In the genomic region with DNA sequence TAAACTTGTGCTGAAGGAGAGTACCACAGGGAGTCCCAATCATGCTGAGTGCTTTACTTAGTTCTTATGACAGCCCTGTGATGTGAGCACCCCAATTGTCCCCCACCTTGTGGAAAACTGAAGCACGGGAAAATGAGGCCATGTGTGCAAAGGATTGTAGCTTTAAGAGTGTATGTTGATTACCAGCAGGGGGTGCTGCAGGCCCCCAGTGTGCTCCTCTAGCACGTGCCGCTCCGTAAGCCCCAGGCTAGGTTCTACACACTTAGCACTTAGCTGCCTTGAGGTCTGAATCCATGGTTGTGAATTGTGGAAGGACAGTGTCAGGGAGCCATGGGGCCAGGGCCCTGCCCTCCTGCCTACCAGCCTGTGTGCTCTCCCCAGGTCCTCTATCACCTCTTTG, we compare ENCODE assay signal across 13 mouse cellular contexts. TPM values are rescaled to one million over a fixed set of nuclear protein-coding genes. Genes with fewer than 3 reads are reported as not detected.
DNase-seq lines count a peak whose midpoint lies in the region; ATAC-seq and TF ChIP-seq lines count a peak whose summit lies in the region.
"Had no signal": no experiment of that assay in that cellular context is flagged by ENCODE, and none has a peak within 500 bp of the region (broad histone marks: within the 10 kb centered on the region; RNA-seq: fewer than 3 reads in every experiment).

No protein-coding gene starts in this region.

- WGBS in hindbrain, postnatal 0 days: 58% methylated on average over 4 of the region's 4 CpGs
- 59% methylated on average over 4 of the region's 4 CpGs for WGBS in hindbrain, embryonic 12.5 days
- 67% methylated on average over 4 of the region's 4 CpGs for WGBS in bone marrow, adult 2 months
- WGBS in stomach, postnatal 0 days: 64% methylated on average over 4 of the region's 4 CpGs

- no peak overlapping the region for H3K4me2 ChIP-seq in hindbrain, postnatal 0 days (ENCODE audit: low read depth, low read length)
- H3K4me2 ChIP-seq in hindbrain, embryonic 12.5 days (replicated peaks): no peak overlapping the region
- no peak overlapping the region for H3K4me2 ChIP-seq in stomach, postnatal 0 days (replicated peaks; ENCODE audit: low read depth)
- H3K4me2 ChIP-seq: heart, embryonic 15.5 days; lung, embryonic 15.5 days had no signal

- TF ChIP-seq POLR2A in bone marrow, adult 2 months (IDR thresholded peaks at IDR 0.05; ENCODE audit: borderline replicate concordance, control insufficient read depth, low read depth, low read length): no peak

- no peak overlapping the region for H3K9ac ChIP-seq in hindbrain, postnatal 0 days (replicated peaks; ENCODE audit: low read length)
- no peak overlapping the region for H3K9ac ChIP-seq in hindbrain, embryonic 12.5 days
- H3K9ac ChIP-seq in stomach, postnatal 0 days (ENCODE audit: low read length): no peak overlapping the region
- H3K9ac ChIP-seq: heart, embryonic 15.5 days; lung, embryonic 15.5 days had no signal

- H3K36me3 ChIP-seq in hindbrain, postnatal 0 days (ENCODE audit: insufficient read depth, low read length): no peaks in the 10 kb centered on the region; the same call in 1 of the 2 replicates
- H3K36me3 ChIP-seq in hindbrain, embryonic 12.5 days: peaks cover 34% of the 10 kb centered on the region; the same call in 1 of the 2 replicates
- H3K36me3 ChIP-seq in stomach, postnatal 0 days (ENCODE audit: control insufficient read depth, insufficient read depth, low read length): peaks cover 15% of the 10 kb centered on the region; the same call in 1 of the 2 replicates

- H3K27me3 ChIP-seq in hindbrain, postnatal 0 days (ENCODE audit: insufficient read depth, low read length): no peaks in the 10 kb centered on the region
- no peaks in the 10 kb centered on the region for H3K27me3 ChIP-seq in hindbrain, embryonic 12.5 days
- no peaks in the 10 kb centered on the region for H3K27me3 ChIP-seq in stomach, postnatal 0 days (ENCODE audit: control insufficient read depth, insufficient read depth, low read length)
- H3K27me3 ChIP-seq: heart, embryonic 15.5 days; lung, embryonic 15.5 days had no signal

- no peak for TF ChIP-seq EP300 in stomach, postnatal 0 days (optimal IDR thresholded peaks at IDR 0.05)

- DNase-seq in hindbrain, postnatal 0 days (ENCODE audit: low spot score): peak; percentile 40
- DNase-seq in thymus, postnatal 0 days (ENCODE audit: low spot score): peak; percentile 24
- DNase-seq in thymus, postnatal 36 days: no peak
- DNase-seq in stomach, postnatal 0 days (ENCODE audit: low spot score): no peak
- no peak for DNase-seq in left cerebral cortex, adult 9 months (ENCODE audit: low spot score in 2 of 2)
- DNase-seq: cerebellum, adult 11 months; kidney, adult 9 months; layer of hippocampus, postnatal 36 days had no signal

- H3K27ac ChIP-seq in hindbrain, postnatal 0 days: no peak overlapping the region
- H3K27ac ChIP-seq in hindbrain, embryonic 12.5 days: no peak overlapping the region
- no peak overlapping the region for H3K27ac ChIP-seq in bone marrow, adult 2 months (ENCODE audit: control insufficient read depth, insufficient read depth, low read depth, low read length, poor library complexity)
- no peak overlapping the region for H3K27ac ChIP-seq in stomach, postnatal 0 days (replicated peaks)
- H3K27ac ChIP-seq: heart, embryonic 15.5 days; lung, embryonic 15.5 days had no signal

- no peak overlapping the region for H3K4me3 ChIP-seq in hindbrain, postnatal 0 days (ENCODE audit: low read length)
- H3K4me3 ChIP-seq in hindbrain, embryonic 12.5 days: no peak overlapping the region
- no peak overlapping the region for H3K4me3 ChIP-seq in bone marrow, adult 2 months (replicated peaks; ENCODE audit: control insufficient read depth, low read depth, low read length)
- no peak overlapping the region for H3K4me3 ChIP-seq in stomach, postnatal 0 days (ENCODE audit: low read depth, low read length)
- H3K4me3 ChIP-seq: heart, embryonic 15.5 days; lung, embryonic 15.5 days had no signal

- peak; percentile 44; the same call in 1 of the 2 replicates for ATAC-seq in hindbrain, postnatal 0 days
- no peak for ATAC-seq in hindbrain, embryonic 12.5 days (ENCODE audit: low FRiP score)
- ATAC-seq in stomach, postnatal 0 days (ENCODE audit: low FRiP score, low TSS enrichment): no peak
- ATAC-seq in activated CD4-positive, CD25-positive, alpha-beta regulatory T cell, adult 4 months: no peak

- no peaks in the 10 kb centered on the region for H3K9me3 ChIP-seq in hindbrain, postnatal 0 days (ENCODE audit: low read length)
- H3K9me3 ChIP-seq in hindbrain, embryonic 12.5 days (replicated peaks): no peaks in the 10 kb centered on the region
- H3K9me3 ChIP-seq in stomach, postnatal 0 days (ENCODE audit: control insufficient read depth, low read length): no peaks in the 10 kb centered on the region
- H3K9me3 ChIP-seq: heart, embryonic 15.5 days; lung, embryonic 15.5 days had no signal

- TF ChIP-seq CTCF in hindbrain, postnatal 0 days (IDR thresholded peaks at IDR 0.05; ENCODE audit: low read depth): peak; percentile 51
- TF ChIP-seq CTCF in bone marrow, adult 2 months (IDR thresholded peaks at IDR 0.05; ENCODE audit: control insufficient read depth, insufficient read depth, low read length): peak; percentile 41
- peak; percentile 65 for TF ChIP-seq CTCF in stomach, postnatal 0 days (IDR thresholded peaks at IDR 0.05; ENCODE audit: low read depth)

- no peaks in the 10 kb centered on the region for H3K4me1 ChIP-seq in hindbrain, postnatal 0 days (ENCODE audit: insufficient read depth, low read length)
- H3K4me1 ChIP-seq in hindbrain, embryonic 12.5 days: no peaks in the 10 kb centered on the region
- H3K4me1 ChIP-seq in bone marrow, adult 2 months (ENCODE audit: control insufficient read depth, insufficient read depth, low read length): peaks cover 9% of the 10 kb centered on the region
- H3K4me1 ChIP-seq in stomach, postnatal 0 days (replicated peaks; ENCODE audit: control insufficient read depth, insufficient read depth): no peaks in the 10 kb centered on the region
- H3K4me1 ChIP-seq: lung, embryonic 15.5 days had no signal

RNA-seq across cellular contexts. Expression of gene Slc9a1, which starts 45.4 kb away (rescaled TPM):
- total RNA-seq in hindbrain, postnatal 0 days (2014; rRNA removed): 21.2 and 21.7 TPM in 2 replicates
- polyA plus RNA-seq in hindbrain, postnatal 0 days (2015; fragmentation: Nextera tagmentation; extraction: Ambion mirVana): 8.2 and 10.1 TPM in 2 replicates
- polyA plus RNA-seq in hindbrain, embryonic 12.5 days (2016; fragmentation: Nextera tagmentation; extraction: Ambion mirVana): 8.4 and 9.5 TPM in 2 replicates
- 5.2 and 6.2 TPM in 2 replicates for polyA plus RNA-seq in thymus, postnatal 0 days (2015; fragmentation: Nextera tagmentation; extraction: Ambion mirVana)
- polyA plus RNA-seq in bone marrow, adult 2 months (2011; ENCODE audit: insufficient read depth, insufficient read length, low replicate concordance, missing spikeins): 16.6 and 31.3 TPM in 2 replicates
- 6.0 and 7.1 TPM in 2 replicates for polyA plus RNA-seq in stomach, postnatal 0 days (2015; fragmentation: Nextera tagmentation; extraction: Ambion mirVana)
- polyA plus RNA-seq in activated CD4-positive, CD25-positive, alpha-beta regulatory T cell, adult 4 months (2017; shearing (Covaris generic)): 10 to 100 TPM; 10.4 to 11.3 TPM

Comparison
In these comparisons a context has a peak if more than half of its experiments do, and no peak if none do; other contexts are left out.
1. DNase-seq: peak in hindbrain, postnatal 0 days (single experiment) and thymus, postnatal 0 days (single experiment); none in thymus, postnatal 36 days (0 of 2), stomach, postnatal 0 days (single experiment) and left cerebral cortex, adult 9 months (0 of 2).
2. Peak in every context shown above with its lines, with median percentiles within 50 percentile points of each other: CTCF ChIP-seq.